Mouse (Mus musculus): ENCODE data around the gene Prpf38b. TPM values are rescaled to one million over a fixed set of nuclear protein-coding genes. Genes with fewer than 3 reads are reported as not detected.
"Not testable (repeated sequence)": the region's sequence is repeated elsewhere in the genome, so short reads cannot be mapped to it uniquely, and the experiment has no call there.

Gene Prpf38b
- polyA plus RNA-seq, 1 experiment from 2014 or later: 71.4 TPM

- Histone ChIP-seq H3K9ac (ENCODE audit: low read length) (no peak within 1 kb of the TSS), H3K9me3 (ENCODE audit: control insufficient read depth, low read length) (no peaks in the 10 kb centered on the region), H3K36me3 (ENCODE audit: control insufficient read depth, insufficient read depth, low read length) (no peaks in the 10 kb centered on the region), H3K4me2 (ENCODE audit: low read depth, low read length, severe bottlenecking) (no peak within 1 kb of the TSS), H3K27ac (ENCODE audit: low read depth, low read length) (no peak within 1 kb of the TSS), H3K4me3 (ENCODE audit: low read depth, low read length) (no peak within 1 kb of the TSS), H3K4me1 (replicated peaks; ENCODE audit: control insufficient read depth, insufficient read depth, low read length) (no peaks in the 10 kb centered on the region), H3K27me3 (ENCODE audit: control insufficient read depth, insufficient read depth, low read length) (no peaks in the 10 kb centered on the region)
- WGBS: 92% methylated on average over 1 of the region's 1 CpGs
- ATAC-seq (replicated peaks; ENCODE audit: low FRiP score): no peak
- no peak for DNase-seq (ENCODE audit: low spot score)
Measured at GRCm38 (mm10) chr3:108889908-108890307, 21.6 kb downstream of the Prpf38b start, which contains the start of gene Fndc7. Fndc7 (minus strand) TSS chr3:108890008.

- H3K36me3 ChIP-seq (ENCODE audit: control insufficient read depth, insufficient read depth, low read length): no peaks in the 10 kb centered on the region
- no peak for DNase-seq (ENCODE audit: low spot score)
- H3K27me3 ChIP-seq (ENCODE audit: control insufficient read depth, insufficient read depth, low read length): no peaks in the 10 kb centered on the region
- no peak overlapping the region for H3K4me2 ChIP-seq (ENCODE audit: low read depth, low read length, severe bottlenecking)
- ATAC-seq (replicated peaks; ENCODE audit: low FRiP score): no peak
- H3K4me3 ChIP-seq (ENCODE audit: low read depth, low read length): no peak overlapping the region
- H3K9ac ChIP-seq (ENCODE audit: low read length): no peak overlapping the region
- H3K27ac ChIP-seq (ENCODE audit: low read depth, low read length): no peak overlapping the region
- no peaks in the 10 kb centered on the region for H3K9me3 ChIP-seq (ENCODE audit: control insufficient read depth, low read length)
- no peaks in the 10 kb centered on the region for H3K4me1 ChIP-seq (replicated peaks; ENCODE audit: control insufficient read depth, insufficient read depth, low read length)
- 97% methylated on average over 3 of the region's 3 CpGs for WGBS
Measured at GRCm38 (mm10) chr3:108887618-108887975, 23.9 kb downstream of the Prpf38b start.

GRCm38 (mm10) chr3:108886934-108887617, 24.5 kb downstream of the Prpf38b start:
- H3K4me1 ChIP-seq (replicated peaks; ENCODE audit: control insufficient read depth, insufficient read depth, low read length): no peaks in the 10 kb centered on the region
- DNase-seq (ENCODE audit: low spot score) (no peak), ATAC-seq (replicated peaks; ENCODE audit: low FRiP score) (no peak)
- H3K9me3 ChIP-seq (ENCODE audit: control insufficient read depth, low read length): no peaks in the 10 kb centered on the region
- no peak overlapping the region for H3K27ac ChIP-seq (ENCODE audit: low read depth, low read length)
- WGBS: 63% methylated on average over 12 of the region's 12 CpGs
- no peaks in the 10 kb centered on the region for H3K36me3 ChIP-seq (ENCODE audit: control insufficient read depth, insufficient read depth, low read length)
- no peaks in the 10 kb centered on the region for H3K27me3 ChIP-seq (ENCODE audit: control insufficient read depth, insufficient read depth, low read length)
- H3K9ac ChIP-seq (ENCODE audit: low read length): no peak overlapping the region
- H3K4me2 ChIP-seq (ENCODE audit: low read depth, low read length, severe bottlenecking): no peak overlapping the region
- no peak overlapping the region for H3K4me3 ChIP-seq (ENCODE audit: low read depth, low read length)

- Histone ChIP-seq H3K4me2 (ENCODE audit: low read depth, low read length, severe bottlenecking) (no peak overlapping the region), H3K27ac (ENCODE audit: low read depth, low read length) (no peak overlapping the region), H3K9ac (ENCODE audit: low read length) (no peak overlapping the region), H3K9me3 (ENCODE audit: control insufficient read depth, low read length) (no peaks in the 10 kb centered on the region), H3K36me3 (ENCODE audit: control insufficient read depth, insufficient read depth, low read length) (no peaks in the 10 kb centered on the region), H3K4me1 (replicated peaks; ENCODE audit: control insufficient read depth, insufficient read depth, low read length) (no peaks in the 10 kb centered on the region), H3K27me3 (ENCODE audit: control insufficient read depth, insufficient read depth, low read length) (no peaks in the 10 kb centered on the region), H3K4me3 (ENCODE audit: low read depth, low read length) (no peak overlapping the region)
- 59% methylated on average over 9 of the region's 9 CpGs for WGBS
- DNase-seq (ENCODE audit: low spot score) (no peak), ATAC-seq (replicated peaks; ENCODE audit: low FRiP score) (no peak)
Measured at GRCm38 (mm10) chr3:108885686-108886530, 25.6 kb downstream of the Prpf38b start.

- Histone ChIP-seq H3K4me2 (ENCODE audit: low read depth, low read length, severe bottlenecking) (no peak overlapping the region), H3K9me3 (ENCODE audit: control insufficient read depth, low read length) (no peaks in the 10 kb centered on the region), H3K9ac (ENCODE audit: low read length) (no peak overlapping the region; the same call in 1 of the 2 replicates), H3K36me3 (ENCODE audit: control insufficient read depth, insufficient read depth, low read length) (no peaks in the 10 kb centered on the region), H3K27ac (ENCODE audit: low read depth, low read length) (no peak overlapping the region), H3K4me1 (replicated peaks; ENCODE audit: control insufficient read depth, insufficient read depth, low read length) (no peaks in the 10 kb centered on the region), H3K4me3 (ENCODE audit: low read depth, low read length) (no peak overlapping the region), H3K27me3 (ENCODE audit: control insufficient read depth, insufficient read depth, low read length) (no peaks in the 10 kb centered on the region)
- ATAC-seq (replicated peaks; ENCODE audit: low FRiP score): no peak
- DNase-seq (ENCODE audit: low spot score): no peak
- WGBS: 56% methylated on average over 8 of the region's 8 CpGs
Measured at GRCm38 (mm10) chr3:108884706-108885289, 26.7 kb downstream of the Prpf38b start.

- 89% methylated on average over 2 of the region's 2 CpGs for WGBS
- H3K4me2 ChIP-seq (ENCODE audit: low read depth, low read length, severe bottlenecking): no peak overlapping the region
- H3K9me3 ChIP-seq (ENCODE audit: control insufficient read depth, low read length): no peaks in the 10 kb centered on the region
- H3K9ac ChIP-seq (ENCODE audit: low read length): no peak overlapping the region
- H3K4me3 ChIP-seq (ENCODE audit: low read depth, low read length): no peak overlapping the region
- H3K36me3 ChIP-seq (ENCODE audit: control insufficient read depth, insufficient read depth, low read length): no peaks in the 10 kb centered on the region
- no peak for ATAC-seq (replicated peaks; ENCODE audit: low FRiP score)
- H3K27ac ChIP-seq (ENCODE audit: low read depth, low read length): no peak overlapping the region
- no peaks in the 10 kb centered on the region for H3K27me3 ChIP-seq (ENCODE audit: control insufficient read depth, insufficient read depth, low read length)
- no peak for DNase-seq (ENCODE audit: low spot score)
- no peaks in the 10 kb centered on the region for H3K4me1 ChIP-seq (replicated peaks; ENCODE audit: control insufficient read depth, insufficient read depth, low read length)
Measured at GRCm38 (mm10) chr3:108883067-108883466, 28.5 kb downstream of the Prpf38b start.

GRCm38 (mm10) chr3:108881873-108882272, 29.7 kb downstream of the Prpf38b start:
- H3K27ac ChIP-seq (ENCODE audit: low read depth, low read length); ATAC-seq (replicated peaks; ENCODE audit: low FRiP score); H3K27me3 ChIP-seq (ENCODE audit: control insufficient read depth, insufficient read depth, low read length); H3K9ac ChIP-seq (ENCODE audit: low read length); H3K4me2 ChIP-seq (ENCODE audit: low read depth, low read length, severe bottlenecking); H3K36me3 ChIP-seq (ENCODE audit: control insufficient read depth, insufficient read depth, low read length); H3K4me1 ChIP-seq (replicated peaks; ENCODE audit: control insufficient read depth, insufficient read depth, low read length); DNase-seq (ENCODE audit: low spot score); H3K9me3 ChIP-seq (ENCODE audit: control insufficient read depth, low read length); H3K4me3 ChIP-seq (ENCODE audit: low read depth, low read length): not testable (repeated sequence)
- WGBS: 18% methylated on average over 4 of the region's 4 CpGs

- Histone ChIP-seq H3K27ac (ENCODE audit: low read depth, low read length) (no peak overlapping the region), H3K9ac (ENCODE audit: low read length) (no peak overlapping the region), H3K4me1 (replicated peaks; ENCODE audit: control insufficient read depth, insufficient read depth, low read length) (no peaks in the 10 kb centered on the region), H3K4me2 (ENCODE audit: low read depth, low read length, severe bottlenecking) (no peak overlapping the region), H3K27me3 (ENCODE audit: control insufficient read depth, insufficient read depth, low read length) (no peaks in the 10 kb centered on the region), H3K4me3 (ENCODE audit: low read depth, low read length) (no peak overlapping the region), H3K9me3 (ENCODE audit: control insufficient read depth, low read length) (no peaks in the 10 kb centered on the region), H3K36me3 (ENCODE audit: control insufficient read depth, insufficient read depth, low read length) (no peaks in the 10 kb centered on the region)
- DNase-seq (ENCODE audit: low spot score): no peak
- 83% methylated on average over 28 of the region's 28 CpGs for WGBS
- no peak for ATAC-seq (replicated peaks; ENCODE audit: low FRiP score)
Measured at GRCm38 (mm10) chr3:108880544-108881507, 30.7 kb downstream of the Prpf38b start.
